Mouse (Mus musculus) megakaryocyte progenitor cell, adult 5-6 weeks (primary cell): ENCODE data around the gene C8g. TPM values are rescaled to one million over a fixed set of nuclear protein-coding genes. Genes with fewer than 3 reads are reported as not detected.

Experiments
- ATAC-seq: replicated peaks from 2 replicates; pipeline ENCODE4 v1.8.0; 2016; ENCODE audit warnings: mild to moderate bottlenecking, moderate TSS enrichment, inconsistent platforms; ENCODE audit not compliant: poor library complexity
- total RNA-seq, 2 experiments: library from RNA; stranded (forward) in 1 of 2; stranded (reverse) in 1 of 2; fragments of 157-497, 149-512 nt in 1 of 2; fragments of 200-1000 nt in 1 of 2; gene quantifications; 2 replicates each; pipeline versions ENCODE4 v1.2.3 to v1.2.4; 2015 to 2017

Gene C8g
- total RNA-seq, 2 experiments from 2014 or later: 2.6 to 3.8 TPM

DNA sequence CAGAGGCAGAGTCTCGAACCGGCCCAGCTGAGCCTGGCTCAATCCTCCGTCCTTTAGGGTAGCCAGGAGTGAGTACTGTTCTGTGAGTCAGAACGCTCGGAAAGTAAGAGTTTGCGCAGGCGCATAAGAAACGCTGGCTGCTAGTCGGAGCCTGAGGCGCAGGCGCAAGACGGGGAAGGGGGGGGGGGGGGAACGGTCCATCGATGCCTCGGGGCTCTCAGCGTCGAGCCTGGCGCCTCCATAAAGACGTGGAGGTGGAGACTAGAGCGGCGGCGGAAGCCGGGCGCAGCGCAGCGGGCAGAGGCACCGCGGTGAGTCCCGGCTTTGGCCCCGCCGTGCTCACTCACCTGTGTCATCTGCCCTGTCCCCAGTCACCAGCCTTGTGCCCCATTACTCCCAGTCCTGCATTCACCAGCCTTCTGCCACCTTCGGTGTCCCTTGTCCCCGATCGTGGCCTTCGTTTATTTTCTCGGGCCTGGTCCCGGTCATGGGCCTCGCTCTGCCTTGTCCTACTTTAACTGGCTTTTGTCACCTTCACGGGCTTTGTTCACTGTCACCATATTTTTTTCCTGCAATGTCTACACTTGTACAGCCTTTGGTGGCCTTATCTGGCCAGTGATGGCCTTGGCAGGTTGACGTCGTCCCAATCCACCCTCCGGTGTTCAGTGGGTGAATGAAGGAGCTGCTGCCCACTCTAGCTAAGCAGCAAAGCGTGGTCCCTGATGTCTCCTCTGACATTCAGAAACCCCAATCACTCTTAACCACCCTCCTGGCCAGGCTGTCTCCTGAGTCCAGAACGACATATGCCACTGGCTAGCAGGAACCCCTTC lies 728 bp downstream of the C8g start, which contains the start of gene Fbxw5:
Gene Fbxw5, plus strand, starts transcription at position 175 of the 830 bp plus-strand sequence.
- peak; percentile 84 for ATAC-seq

DNA sequence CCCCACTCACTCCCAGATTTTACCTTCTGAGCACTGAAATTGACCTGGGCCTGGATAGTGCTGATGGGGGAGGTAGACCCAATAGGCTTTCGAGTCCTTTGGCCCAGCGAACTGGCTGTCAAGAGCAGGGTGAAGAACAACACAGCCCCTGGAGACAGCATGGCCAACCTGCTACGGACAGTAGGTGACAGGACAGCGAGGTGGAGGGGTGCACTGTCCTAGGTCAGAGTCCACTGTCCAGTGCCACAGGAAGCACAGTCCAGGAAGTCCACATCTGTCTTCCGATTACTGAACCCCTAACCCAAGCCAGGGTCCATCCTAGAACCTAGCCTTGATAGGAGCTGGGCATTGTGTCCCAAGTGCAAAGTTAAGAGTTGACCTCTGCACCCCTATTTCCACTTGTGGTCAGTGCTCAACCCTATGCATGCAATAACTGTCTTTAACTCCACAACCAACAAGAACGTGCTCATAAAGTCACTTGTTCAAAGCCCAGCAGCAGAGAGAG lies 1.4 kb downstream of the C8g start:
- no peak for ATAC-seq

DNA sequence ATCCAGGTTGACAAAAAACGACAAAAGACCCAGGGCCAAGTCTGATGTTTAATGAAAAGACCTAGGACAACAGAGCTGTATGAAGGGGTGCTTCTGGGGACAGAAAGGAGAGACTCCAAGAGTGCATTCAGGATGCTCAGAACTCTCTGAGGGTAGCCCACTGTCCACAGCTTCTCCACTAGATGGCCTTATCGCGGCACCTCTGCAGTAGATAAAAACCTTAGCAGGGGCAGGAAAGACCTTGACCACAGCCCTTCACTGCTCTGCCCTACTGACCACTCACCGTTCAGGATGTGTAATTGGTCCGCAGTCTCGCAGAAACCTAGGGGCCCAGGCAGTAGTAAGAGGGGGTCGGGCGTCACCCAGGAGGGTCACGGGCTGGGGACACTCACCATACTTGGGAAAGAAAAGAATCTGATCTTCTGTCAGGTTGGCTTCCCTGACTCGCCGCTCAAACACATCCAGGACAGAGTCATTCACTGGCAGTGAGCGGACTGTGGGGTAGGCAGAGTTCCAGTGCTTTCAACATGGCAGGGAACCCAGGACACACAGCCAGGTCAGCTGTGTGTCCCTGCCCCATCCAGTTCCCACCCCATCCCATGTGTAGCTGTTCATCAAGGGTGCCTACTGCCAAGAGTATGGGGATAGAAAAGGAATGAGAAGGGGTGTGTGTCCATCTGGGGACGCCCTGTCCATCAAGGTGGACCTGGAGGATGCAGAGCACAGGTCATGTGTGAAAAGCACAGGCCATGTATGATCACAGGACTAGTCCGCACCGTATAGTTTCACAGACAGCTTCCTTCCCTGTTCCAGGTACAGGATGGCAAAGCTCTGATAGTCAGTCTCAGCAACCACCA lies 2.7 kb downstream of the C8g start:
- ATAC-seq: no peak

DNA sequence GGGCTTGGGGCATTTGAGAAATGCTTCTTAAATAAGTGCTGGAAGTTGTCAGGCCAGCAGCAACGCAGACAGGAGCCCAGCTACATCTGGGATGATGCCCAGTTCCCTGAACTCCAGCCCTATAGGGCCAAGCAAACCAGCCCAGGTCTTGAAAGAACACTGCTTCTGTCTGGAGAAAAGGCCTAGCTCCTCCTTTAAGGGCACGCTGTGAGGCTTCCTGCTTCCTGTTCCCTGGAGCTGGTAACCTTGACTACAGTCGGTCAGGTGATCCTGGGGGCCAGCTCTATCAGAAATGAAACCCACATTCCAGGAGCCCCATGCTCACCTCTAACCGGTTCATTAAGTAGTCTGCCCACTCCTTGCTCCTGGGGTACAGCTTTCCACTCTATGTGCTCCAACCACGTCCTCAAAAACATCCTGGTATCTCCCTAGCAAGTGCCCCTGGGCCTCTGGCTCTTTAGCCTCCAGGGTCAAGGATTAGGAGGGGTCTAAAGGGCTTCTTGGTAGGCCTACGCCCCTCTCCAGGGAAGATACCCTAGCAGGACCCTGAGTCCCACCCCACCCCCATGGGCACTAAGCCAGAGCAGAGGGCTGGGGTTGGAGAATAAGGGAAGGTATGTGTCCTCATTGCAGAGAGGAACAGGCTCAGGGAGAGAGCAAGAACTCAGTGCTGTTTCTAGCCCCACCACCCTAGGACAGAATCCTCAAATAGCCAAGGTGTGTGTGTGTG lies 3.5 kb downstream of the C8g start:
- ATAC-seq: 0 out of 2 replicates have a peak, but pooled peaks have one; percentile 6

DNA sequence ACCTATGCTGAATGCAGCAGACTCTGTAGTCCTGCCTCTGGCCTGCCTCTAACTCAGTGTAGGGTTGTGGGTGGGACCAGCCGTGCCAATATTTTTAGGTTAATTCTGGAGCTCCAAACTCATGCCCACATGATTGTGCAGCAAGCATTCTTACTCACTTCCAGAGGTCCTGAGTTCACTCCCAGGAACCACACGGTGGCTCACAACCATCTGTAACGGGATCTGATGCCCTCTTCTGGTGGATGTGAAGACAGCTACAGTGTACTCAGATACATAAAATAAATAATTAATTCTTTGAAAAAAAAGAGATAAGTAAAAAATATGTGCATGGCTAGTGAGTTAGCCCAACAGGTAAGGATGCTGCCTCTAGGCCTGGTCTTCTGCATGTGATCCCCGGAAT lies 5.1 kb downstream of the C8g start:
- ATAC-seq: no peak

DNA sequence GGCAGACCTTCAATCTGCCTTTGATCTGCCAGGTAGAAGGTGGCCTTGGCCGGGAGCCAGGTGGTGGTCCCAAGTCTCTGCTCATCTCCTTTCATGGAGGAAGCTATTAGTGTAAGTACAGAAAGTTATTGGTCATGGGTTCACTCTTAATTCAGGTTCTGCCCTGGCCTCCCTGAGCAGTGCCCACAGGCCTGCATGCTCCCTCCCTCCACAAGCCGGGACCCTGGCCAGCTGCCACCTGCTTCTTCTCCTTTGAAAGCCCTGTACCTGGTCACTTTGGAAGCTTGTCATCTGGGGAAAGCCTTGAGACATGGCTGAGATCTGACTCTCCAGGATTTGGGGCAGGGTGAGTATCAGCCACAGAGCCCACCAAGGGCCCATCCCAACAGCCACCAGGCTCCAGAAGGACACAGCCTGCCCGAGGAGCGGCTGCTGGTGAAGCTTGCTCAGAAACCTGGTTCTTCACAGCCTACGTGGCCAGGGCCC lies 8.0 kb downstream of the C8g start, which contains the start of gene Lcn12:
Gene Lcn12, minus strand, starts transcription at position 436 of the 486 bp plus-strand sequence.
- no peak for ATAC-seq

DNA sequence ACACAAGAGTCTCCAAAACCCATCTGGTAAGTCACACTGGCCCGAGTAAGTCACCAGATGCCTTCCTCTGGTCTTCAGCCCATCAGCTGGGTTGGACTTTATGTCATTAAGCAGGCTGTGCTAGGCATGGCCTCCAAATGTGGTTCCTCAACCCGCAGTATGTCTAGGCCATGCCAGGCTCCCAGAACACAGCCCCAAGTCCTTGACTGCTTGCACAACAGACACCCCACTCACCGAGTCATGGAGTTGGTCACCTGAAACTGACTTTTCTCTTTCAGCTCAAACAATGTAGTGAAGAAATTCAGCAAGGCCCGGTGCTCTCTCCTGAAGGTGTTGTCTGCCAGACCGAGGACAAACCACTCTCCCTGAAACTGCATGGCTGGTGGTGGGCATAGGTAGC lies 8.5 kb downstream of the C8g start:
- ATAC-seq: no peak

DNA sequence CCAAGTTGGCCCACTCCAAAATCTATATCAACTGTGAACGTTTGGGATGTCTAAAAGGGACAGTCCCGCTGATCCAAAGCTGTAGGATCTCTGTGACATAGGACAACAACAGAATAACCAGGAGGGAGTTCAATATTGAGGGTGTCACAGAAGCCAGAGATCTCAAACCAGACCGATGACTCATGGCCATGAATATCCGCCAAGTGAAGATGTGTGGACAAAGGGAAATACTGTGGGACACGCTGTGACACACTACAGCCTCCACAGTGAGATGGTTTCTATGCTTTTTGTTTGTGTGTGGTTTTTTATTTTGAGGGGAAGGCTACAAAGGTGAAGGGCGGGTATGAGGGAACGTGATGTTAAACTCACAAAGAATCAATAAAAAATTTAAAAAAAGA lies 12.8 kb downstream of the C8g start:
- ATAC-seq: no peak

DNA sequence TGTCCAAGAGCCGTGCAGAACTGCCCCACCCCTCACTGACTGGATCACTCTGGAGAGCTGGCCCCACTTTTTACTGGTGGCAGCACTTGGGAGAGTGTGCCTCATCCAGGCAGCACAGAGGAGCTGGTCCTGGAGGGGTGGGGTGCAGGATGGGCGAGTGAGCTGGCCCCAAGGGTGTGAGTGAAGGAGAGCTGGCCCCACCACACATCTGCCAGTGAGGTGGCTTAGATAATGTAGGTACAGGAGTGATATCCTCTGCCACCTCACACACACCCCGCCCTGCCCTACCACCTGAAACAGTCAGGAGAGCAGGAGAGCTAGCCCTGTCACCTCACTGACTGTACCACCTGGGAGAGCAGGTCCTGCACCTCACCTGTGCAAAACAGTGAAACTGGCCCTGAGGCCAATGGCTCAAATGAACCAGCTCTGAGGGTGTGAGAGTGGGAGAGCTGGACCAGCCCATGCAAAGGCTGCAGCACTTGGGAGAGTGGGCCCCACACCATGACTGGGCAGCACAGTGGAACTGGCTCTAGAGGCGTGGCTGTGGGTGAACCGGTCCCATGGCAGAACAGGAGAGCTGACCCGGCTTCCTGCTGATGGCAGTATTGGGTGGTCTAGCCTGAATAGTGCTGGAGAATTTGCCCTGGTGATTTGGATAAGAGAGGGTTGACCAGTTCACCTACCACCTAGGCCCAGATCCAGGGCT lies 13.4 kb downstream of the C8g start:
- ATAC-seq: no peak

DNA sequence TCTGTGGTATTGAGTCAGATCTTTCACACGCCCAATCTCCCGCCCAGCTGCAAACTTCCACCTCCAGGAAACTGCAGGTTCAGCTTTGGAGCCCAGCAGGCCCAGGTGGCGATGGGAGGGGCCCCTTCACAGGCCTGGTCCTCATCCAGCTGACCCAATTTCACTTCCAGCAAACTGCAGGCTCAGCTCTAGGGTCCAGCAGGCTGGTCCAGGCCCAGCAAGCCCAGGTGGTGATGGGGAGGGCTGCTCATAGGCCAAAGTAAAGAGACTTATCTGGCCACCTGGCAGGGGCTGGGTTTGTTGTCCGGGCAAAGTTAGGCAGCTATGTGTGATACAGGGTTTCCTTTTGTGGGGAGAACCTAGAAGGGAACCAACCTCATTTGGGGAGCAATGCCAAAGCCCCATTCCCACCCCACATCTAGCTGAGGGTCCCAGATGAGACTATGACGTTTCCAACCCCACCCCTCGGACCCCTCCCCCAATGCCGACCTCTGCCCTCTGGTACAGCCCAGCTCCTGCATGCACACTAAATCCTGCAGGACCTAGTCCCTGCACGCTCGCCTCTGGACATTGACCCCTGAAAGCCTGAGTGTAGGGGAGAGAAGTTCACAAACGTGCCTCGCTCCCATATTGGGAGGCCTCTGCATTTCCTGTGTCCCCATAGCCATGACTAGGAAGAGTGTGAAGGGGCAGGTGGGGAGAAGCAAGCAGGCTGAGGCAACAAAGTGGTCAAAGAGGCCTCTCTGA lies 16.4 kb downstream of the C8g start:
- no peak for ATAC-seq

DNA sequence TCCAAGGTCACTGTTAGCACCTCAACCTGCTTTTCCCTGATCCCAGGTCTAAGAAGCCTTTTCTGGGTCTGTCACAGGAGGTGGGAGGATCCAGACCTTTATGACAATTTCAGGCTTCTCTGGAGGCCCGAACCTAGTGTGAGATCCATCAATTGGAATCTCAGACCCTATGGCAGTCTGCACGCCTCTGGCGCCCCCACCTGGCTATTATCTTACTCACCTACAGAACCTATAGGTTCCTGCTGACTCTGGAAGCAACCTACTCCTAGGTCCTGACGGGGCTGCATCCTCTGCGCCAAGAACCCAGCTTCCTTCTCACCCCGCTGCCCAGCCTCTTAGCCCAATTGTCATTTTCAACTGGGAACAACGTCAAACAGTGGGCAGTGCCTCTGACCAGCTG lies 18.6 kb downstream of the C8g start:
- ATAC-seq: peak; percentile 92

DNA sequence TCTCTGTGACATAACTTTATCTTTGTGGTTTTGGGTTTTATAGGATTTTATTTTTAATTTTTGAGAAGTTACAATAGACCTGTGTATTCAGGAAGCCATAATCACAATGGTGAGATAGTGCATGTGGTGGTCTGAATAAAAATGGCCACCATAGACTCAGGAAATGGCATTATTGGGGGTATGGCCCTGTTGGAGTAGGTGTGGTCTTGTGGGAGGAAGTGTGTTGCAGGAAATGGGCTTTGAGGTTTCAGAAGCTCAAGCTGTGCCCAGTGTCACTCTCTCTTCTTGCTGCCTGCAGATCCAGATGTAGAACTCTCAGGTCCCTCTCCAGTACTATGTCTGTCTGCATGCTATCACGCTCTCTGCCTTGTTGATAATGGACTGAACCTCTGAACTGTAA lies 21.0 kb downstream of the C8g start:
- peak; percentile 60 for ATAC-seq

DNA sequence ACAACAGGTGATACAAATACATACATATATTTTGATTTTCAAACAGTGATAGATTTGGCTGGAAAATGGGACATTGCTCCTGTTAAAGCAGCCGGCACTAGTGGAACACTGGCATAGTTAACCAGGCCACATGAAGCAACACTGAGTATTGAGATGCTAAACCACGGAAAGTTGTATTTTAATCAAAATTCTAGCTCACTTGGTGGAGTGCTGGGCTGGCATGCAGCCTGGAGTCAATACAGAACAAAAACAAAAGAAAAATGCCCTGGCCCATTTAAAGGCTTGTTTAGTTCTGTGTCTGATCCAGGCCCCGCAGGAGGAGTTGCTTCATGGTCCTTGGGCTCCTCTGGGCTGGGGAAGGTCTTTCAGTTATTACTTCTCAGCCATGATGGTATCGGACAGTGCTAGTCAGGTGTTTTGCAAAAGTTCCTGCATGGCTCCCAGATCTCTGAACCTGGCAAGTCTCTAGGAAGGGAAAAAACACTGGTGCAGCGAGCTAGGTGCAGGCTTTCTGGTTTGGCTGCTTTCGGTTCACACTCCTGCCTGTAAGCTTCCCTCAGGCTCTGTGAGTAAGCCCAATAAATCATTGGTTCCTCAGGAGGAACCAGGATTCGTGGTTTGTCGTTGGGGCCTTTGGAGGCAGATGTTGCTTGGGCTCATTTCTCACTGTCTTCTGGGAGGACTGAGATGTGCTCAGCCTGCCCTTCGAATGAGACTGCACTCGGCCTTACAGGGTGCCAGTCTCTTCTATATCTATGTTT lies 21.8 kb downstream of the C8g start:
- ATAC-seq: no peak

DNA sequence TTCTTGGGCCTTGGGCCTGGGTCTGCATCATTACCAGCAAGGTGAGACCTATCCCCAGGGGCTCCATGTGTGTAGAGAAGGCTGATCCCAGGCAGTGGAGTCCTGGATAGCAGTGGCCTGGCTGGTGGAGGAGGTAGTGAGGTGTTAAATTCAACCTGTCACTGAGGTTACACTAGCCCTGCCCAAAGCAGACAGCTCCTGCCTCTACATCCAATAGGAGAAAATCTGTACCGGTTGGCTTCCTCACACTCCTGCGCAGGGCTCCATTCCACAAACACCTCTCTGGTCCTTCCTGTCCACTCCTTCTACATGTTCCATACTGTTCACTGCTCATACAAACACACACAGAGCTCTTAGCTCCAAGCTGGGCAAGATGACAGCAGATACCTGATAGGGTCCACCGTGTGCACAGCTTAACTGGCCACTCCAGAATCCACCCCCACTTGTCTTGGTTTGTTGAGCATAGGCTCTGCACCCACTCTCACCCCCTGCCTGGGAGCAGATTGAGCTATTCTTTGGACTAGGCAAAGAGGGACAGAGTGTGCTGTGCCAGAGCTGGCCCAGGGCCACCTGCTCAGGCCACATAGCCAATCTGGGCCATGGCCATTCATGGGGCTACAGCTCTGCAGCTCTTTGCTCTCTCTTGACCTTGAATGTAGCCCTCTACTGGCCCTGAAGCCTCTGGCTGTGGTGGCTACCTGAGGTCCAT lies 23.4 kb downstream of the C8g start:
- ATAC-seq: no peak

DNA sequence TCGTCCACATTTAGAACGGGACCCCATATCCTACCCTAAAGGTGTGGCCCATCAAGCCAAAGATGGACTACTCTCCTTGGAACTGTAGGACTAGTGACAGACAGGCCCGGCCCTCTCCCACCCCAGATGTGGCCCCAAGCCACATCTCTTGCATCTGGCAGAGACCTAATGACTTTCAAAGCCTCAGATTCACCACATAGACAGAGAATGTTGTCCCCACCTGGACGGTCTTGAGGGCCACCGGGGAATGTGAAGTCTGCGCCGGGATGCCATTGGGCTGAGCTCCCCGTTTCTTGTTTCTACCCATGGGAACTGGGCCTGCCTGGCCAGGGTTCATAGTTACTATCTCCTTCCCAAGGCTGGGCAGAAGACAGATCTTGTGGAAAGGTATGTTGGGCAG lies 24.0 kb downstream of the C8g start:
- ATAC-seq: no peak

DNA sequence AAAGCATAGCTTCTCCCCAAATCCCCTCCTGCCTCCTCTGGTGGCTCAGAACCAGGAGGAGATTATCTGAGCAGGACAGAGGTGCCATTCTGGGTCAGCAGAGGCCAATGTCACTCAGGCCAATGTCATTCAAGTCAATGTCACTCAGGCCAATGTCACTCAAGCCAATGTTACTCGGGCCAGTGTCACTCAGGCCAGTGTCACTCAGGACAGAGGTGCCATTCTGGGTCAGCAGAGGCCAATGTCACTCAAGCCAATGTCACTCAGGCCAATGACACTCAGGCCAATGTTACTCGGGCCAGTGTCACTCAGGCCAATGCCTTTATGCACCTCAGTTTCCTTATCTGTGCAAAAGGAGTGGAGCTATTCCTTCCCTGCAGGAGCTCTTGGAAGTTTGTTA lies 29.0 kb downstream of the C8g start:
- ATAC-seq: no peak

DNA sequence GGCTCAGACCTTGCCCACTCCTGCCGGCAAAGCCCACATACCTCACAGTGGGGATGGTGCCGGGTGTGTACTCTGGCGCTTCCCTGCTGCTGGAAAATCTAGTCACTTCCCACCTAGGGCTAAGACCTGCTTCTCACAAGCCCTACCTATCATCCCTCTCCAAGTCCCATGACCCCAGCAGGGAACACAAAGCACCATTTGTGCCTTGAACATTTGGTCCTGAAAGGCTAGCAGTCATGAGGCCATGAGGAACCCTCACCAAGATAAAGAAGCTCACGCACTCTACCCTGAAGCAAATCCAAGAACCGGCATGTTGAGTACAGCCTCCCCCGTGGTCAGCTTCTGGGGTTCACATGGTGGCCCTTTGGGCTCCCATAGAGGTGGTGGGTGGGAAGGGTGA lies 31.6 kb downstream of the C8g start, which contains the start of gene Ptgds:
Gene Ptgds, minus strand, starts transcription at position 78 of the 400 bp plus-strand sequence.
- ATAC-seq: no peak
